In the genomic region with DNA sequence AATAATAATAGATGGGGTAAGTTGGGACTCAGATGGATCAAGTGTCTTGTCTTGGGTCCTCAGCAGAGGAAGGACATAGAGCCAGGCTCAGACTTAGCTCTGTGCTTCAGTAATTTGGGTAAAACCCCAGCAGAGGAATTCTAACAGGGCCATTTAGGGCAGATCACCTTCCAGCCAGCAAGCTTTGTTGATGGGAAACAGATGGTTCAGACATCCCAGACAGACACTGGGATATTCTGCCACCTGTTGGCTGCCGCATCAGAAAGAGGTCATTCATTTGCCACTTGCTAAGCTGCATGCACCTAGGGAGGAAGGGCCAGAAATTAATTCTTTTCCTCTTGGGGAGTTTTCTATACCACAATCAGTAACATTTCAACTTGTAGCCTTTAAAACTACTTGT, we compare ENCODE assay signal across 16 mouse cellular contexts. TPM values are rescaled to one million over a fixed set of nuclear protein-coding genes. Genes with fewer than 3 reads are reported as not detected.
DNase-seq lines count a peak whose midpoint lies in the region; ATAC-seq and TF ChIP-seq lines count a peak whose summit lies in the region.
"Had no signal": no experiment of that assay in that cellular context is flagged by ENCODE, and none has a peak within 500 bp of the region (broad histone marks: within the 10 kb centered on the region; RNA-seq: fewer than 3 reads in every experiment).

No protein-coding gene starts in this region.

- peak; percentile 16; the same call in 1 of the 2 replicates for ATAC-seq in cerebellum, adult (ENCODE audit: insufficient number of reproducible peaks, low FRiP score, low TSS enrichment)
- no peak for ATAC-seq in heart, embryonic 12.5 days (ENCODE audit: insufficient number of reproducible peaks, low FRiP score)
- ATAC-seq in neural tube, embryonic 15.5 days (ENCODE audit: low FRiP score), result no peak
- no peak for ATAC-seq in megakaryocyte-erythroid progenitor cell, adult 5-6 weeks (replicated peaks; ENCODE audit: low FRiP score, low TSS enrichment, poor library complexity, severe bottlenecking)

- no peaks in the 10 kb centered on the region for H3K9me3 ChIP-seq in heart, embryonic 12.5 days (replicated peaks)
- H3K9me3 ChIP-seq in neural tube, embryonic 15.5 days (replicated peaks), result no peaks in the 10 kb centered on the region
- H3K9me3 ChIP-seq: heart, embryonic 13.5 days; kidney, embryonic 15.5 days; midbrain, embryonic 10.5 days had no signal

- peaks cover 42% of the 10 kb centered on the region for H3K4me1 ChIP-seq in heart, adult 2 months (ENCODE audit: control insufficient read depth, insufficient read depth, low read length)
- H3K4me1 ChIP-seq in heart, embryonic 12.5 days (replicated peaks), result peaks cover 21% of the 10 kb centered on the region
- peaks cover 13% of the 10 kb centered on the region for H3K4me1 ChIP-seq in neural tube, embryonic 15.5 days

- TF ChIP-seq POLR2A in heart, adult 2 months (IDR thresholded peaks at IDR 0.05; ENCODE audit: insufficient read depth, low read depth, low read length), result no peak

- H3K79me2 ChIP-seq in heart, adult 2 months (replicated peaks; ENCODE audit: control insufficient read depth, insufficient read depth, low read length), result peaks cover 2% of the 10 kb centered on the region

- H3K9ac ChIP-seq in heart, adult 2 months (ENCODE audit: low read depth, low read length), result no peak overlapping the region
- no peak overlapping the region for H3K9ac ChIP-seq in heart, embryonic 12.5 days
- H3K9ac ChIP-seq in neural tube, embryonic 15.5 days (replicated peaks), result no peak overlapping the region
- H3K9ac ChIP-seq: heart, embryonic 13.5 days; kidney, embryonic 15.5 days had no signal

- H3K36me3 ChIP-seq in heart, adult 2 months (ENCODE audit: control insufficient read depth, insufficient read depth, low read length), result peaks cover 52% of the 10 kb centered on the region
- peaks cover 8% of the 10 kb centered on the region; the same call in 1 of the 2 replicates for H3K36me3 ChIP-seq in heart, embryonic 12.5 days
- H3K36me3 ChIP-seq in neural tube, embryonic 15.5 days, result no peaks in the 10 kb centered on the region

- H3K4me3 ChIP-seq in heart, adult 2 months, result no peak overlapping the region
- no peak overlapping the region for H3K4me3 ChIP-seq in heart, embryonic 12.5 days
- H3K4me3 ChIP-seq in neural tube, embryonic 15.5 days (replicated peaks), result no peak overlapping the region
- H3K4me3 ChIP-seq: heart, embryonic 13.5 days; kidney, embryonic 15.5 days; midbrain, embryonic 10.5 days had no signal

- TF ChIP-seq EP300 in heart, adult 2 months (IDR thresholded peaks at IDR 0.05; ENCODE audit: insufficient read depth, low read depth, low read length), result 0 out of 2 replicates have a peak, but pooled peaks have one; percentile 17

- no peak for DNase-seq in cerebellum, adult 11-12 months
- DNase-seq in heart, adult 2 months, result no peak
- peak; percentile 20 for DNase-seq in neural tube, embryonic 10.5 days (ENCODE audit: extremely low spot score, low spot score)
- no peak for DNase-seq in yolk sac, embryonic 10.5 days (ENCODE audit: low spot score)
- DNase-seq: adrenal gland, adult 2 months; gastrocnemius, postnatal 25 days; lung, adult 18-20 months; right cerebral cortex, adult 18-20 months; thymus, adult 2 months had no signal

- 39% methylated on average over 1 of the region's 1 CpGs for WGBS in heart, adult 2 months
- 59% methylated on average over 1 of the region's 1 CpGs for WGBS in heart, embryonic 12.5 days
- WGBS in neural tube, embryonic 15.5 days, result 67% methylated on average over 1 of the region's 1 CpGs

- TF ChIP-seq CTCF in heart, adult 2 months (IDR thresholded peaks at IDR 0.05), result peak; percentile 39

- no peaks in the 10 kb centered on the region for H3K27me3 ChIP-seq in heart, adult 2 months (ENCODE audit: control insufficient read depth, insufficient read depth, low read length)
- H3K27me3 ChIP-seq in heart, embryonic 12.5 days (replicated peaks), result no peaks in the 10 kb centered on the region
- H3K27me3 ChIP-seq in neural tube, embryonic 15.5 days (replicated peaks), result no peaks in the 10 kb centered on the region
- H3K27me3 ChIP-seq: heart, embryonic 13.5 days; kidney, embryonic 15.5 days had no signal

- H3K27ac ChIP-seq in heart, adult 2 months, result peak overlapping the region; percentile 42
- H3K27ac ChIP-seq in heart, embryonic 12.5 days (ENCODE audit: poor library complexity, severe bottlenecking), result no peak overlapping the region
- no peak overlapping the region for H3K27ac ChIP-seq in neural tube, embryonic 15.5 days (replicated peaks)
- H3K27ac ChIP-seq: heart, embryonic 13.5 days; kidney, embryonic 15.5 days; midbrain, embryonic 10.5 days had no signal

- no peak overlapping the region for H3K4me2 ChIP-seq in heart, embryonic 12.5 days
- H3K4me2 ChIP-seq in neural tube, embryonic 15.5 days, result no peak overlapping the region
- H3K4me2 ChIP-seq: heart, embryonic 13.5 days; kidney, embryonic 15.5 days had no signal

- intact Hi-C loops in heart, adult 2 months (cut with DNase I), result no loop called here

RNA-seq across cellular contexts. Expression of gene Timp3, which starts 21.8 kb away (rescaled TPM):
- 100 to 1,000 TPM; 154 to 174 TPM for total RNA-seq in heart, adult 2 months (2021)
- 80.2 and 114 TPM in 2 replicates for polyA plus RNA-seq in heart, adult 2 months (2012; rRNA removed)
- 70.8 and 71.5 TPM in 2 replicates for polyA plus RNA-seq in heart, embryonic 12.5 days (2016; fragmentation: Nextera tagmentation; extraction: Ambion mirVana)
- 51.6 and 57.1 TPM in 2 replicates for polyA plus RNA-seq in neural tube, embryonic 15.5 days (2015; fragmentation: Nextera tagmentation; extraction: Ambion mirVana)
- total RNA-seq in megakaryocyte-erythroid progenitor cell, adult 5-6 weeks (2014; fragmentation: Nextera tagmentation), result 1.6 TPM in 1 of 2 replicates, not detected in the other
- 2.4 and 2.7 TPM in 2 replicates for total RNA-seq in megakaryocyte-erythroid progenitor cell, adult 5-6 weeks (2017)
